Mouse (Mus musculus): ENCODE data around the gene Odc1.

GRCm38 (mm10) chr12:17529180-17529579 lies 15.4 kb upstream of the Odc1 start:
- TF ChIP-seq CTCF (IDR thresholded peaks at IDR 0.05; ENCODE audit: low read depth, low read length) (no peak), GATA1 (IDR thresholded peaks at IDR 0.05; ENCODE audit: borderline replicate concordance, low read length) (no peak), TAL1 (conservative IDR thresholded peaks at IDR 0.05; ENCODE audit: low read depth, low read length) (no peak), GATA2 (IDR thresholded peaks at IDR 0.05; ENCODE audit: borderline replicate concordance, low read depth, low read length) (no peak), POLR2AphosphoS5 (IDR thresholded peaks at IDR 0.05; ENCODE audit: insufficient replicate concordance, low read depth, low read length) (no peak)

All from G1E (cell line).